Mouse (Mus musculus) limb, embryonic 11.5 days (tissue): ENCODE measurements around the gene Senp1. TPM values are rescaled to one million over a fixed set of nuclear protein-coding genes. Genes with fewer than 3 reads are reported as not detected.

ENCODE experiments used
- ATAC-seq: fragments of 200-750 bp; cut with Nextera tagmentation; 2 replicates; pipeline ENCODE4 v1.8.0; 2017; ENCODE audit warnings: low read depth; ENCODE audit not compliant: insufficient number of reproducible peaks, low FRiP score, low TSS enrichment
- DNase-seq: peaks from one replicate; pipeline ENCODE4 v3.0.0-alpha.2; 2015; ENCODE audit warnings: low spot score
- H3K27ac ChIP-seq: fragments of 300-500 bp; sonication (generic); replicated peaks from 2 replicates; pipeline ENCODE4 v1.5.1; 2014; ENCODE audit warnings: low read depth, mild to moderate bottlenecking, low read length
- H3K27me3 ChIP-seq: fragments of 300-500 bp; sonication (generic); 2 replicates; pipeline ENCODE4 v1.6.1; 2014; ENCODE audit warnings: mild to moderate bottlenecking, low read length, mixed read lengths; ENCODE audit not compliant: control insufficient read depth, insufficient read depth
- H3K36me3 ChIP-seq: fragments of 300-500 bp; sonication (generic); 2 replicates; pipeline ENCODE4 v1.6.1; 2014; ENCODE audit warnings: mild to moderate bottlenecking, low read length, moderate library complexity, mixed read lengths; ENCODE audit not compliant: control insufficient read depth, insufficient read depth
- H3K4me1 ChIP-seq: fragments of 300-500 bp; sonication (generic); 2 replicates; pipeline ENCODE4 v1.6.1; 2014; ENCODE audit warnings: low read length, mixed read lengths; ENCODE audit not compliant: control insufficient read depth, insufficient read depth
- H3K4me2 ChIP-seq: fragments of 300-500 bp; sonication (generic); 2 replicates; pipeline ENCODE4 v1.6.1; 2014; ENCODE audit warnings: low read depth, mild to moderate bottlenecking, moderate library complexity; ENCODE audit not compliant: severe bottlenecking
- H3K4me3 ChIP-seq: fragments of 300-500 bp; sonication (generic); 2 replicates; pipeline ENCODE4 v1.5.1; 2014; ENCODE audit warnings: low read depth, low read length
- H3K9ac ChIP-seq: fragments of 300-500 bp; sonication (generic); 2 replicates; pipeline ENCODE4 v1.6.1; 2014; ENCODE audit warnings: mild to moderate bottlenecking, low read length
- H3K9me3 ChIP-seq: fragments of 300-500 bp; sonication (generic); 2 replicates; pipeline ENCODE4 v1.6.1; 2016; ENCODE audit warnings: low read length; ENCODE audit not compliant: control insufficient read depth
- WGBS: fragments of 180-500 bp; shearing (Covaris S2); extraction: QIAGEN DNeasy Blood & Tissue Kit; methylation state at CpG from one replicate; pipeline ENCODE4 v1.1.7; 2014; 5-methylcytosine and 5-hydroxymethylcytosine counted together
- polyA plus RNA-seq: library from polyadenylated mRNA; unstranded; fragments of >200 nt; fragmentation: Nextera tagmentation; extraction: Ambion mirVana; gene quantifications from 2 replicates; pipeline ENCODE4 v1.2.1, GENCODE M21; 2014

Gene Senp1
- polyA plus RNA-seq, 1 experiment from 2014 or later, result 50.9 TPM

GRCm38 (mm10) chr15:98133471-98133870 is 39.9 kb upstream of the Senp1 start:
- Histone ChIP-seq H3K4me2 (no peak overlapping the region), H3K9me3 (no peaks in the 10 kb centered on the region), H3K9ac (no peak overlapping the region), H3K36me3 (peaks cover 9% of the 10 kb centered on the region; the same call in 1 of the 2 replicates), H3K4me1 (no peaks in the 10 kb centered on the region), H3K4me3 (no peak overlapping the region), H3K27me3 (no peaks in the 10 kb centered on the region), H3K27ac (no peak overlapping the region)
- WGBS, result 92% methylated on average over 3 of the region's 3 CpGs
- DNase-seq (no peak), ATAC-seq (no peak)

DNA sequence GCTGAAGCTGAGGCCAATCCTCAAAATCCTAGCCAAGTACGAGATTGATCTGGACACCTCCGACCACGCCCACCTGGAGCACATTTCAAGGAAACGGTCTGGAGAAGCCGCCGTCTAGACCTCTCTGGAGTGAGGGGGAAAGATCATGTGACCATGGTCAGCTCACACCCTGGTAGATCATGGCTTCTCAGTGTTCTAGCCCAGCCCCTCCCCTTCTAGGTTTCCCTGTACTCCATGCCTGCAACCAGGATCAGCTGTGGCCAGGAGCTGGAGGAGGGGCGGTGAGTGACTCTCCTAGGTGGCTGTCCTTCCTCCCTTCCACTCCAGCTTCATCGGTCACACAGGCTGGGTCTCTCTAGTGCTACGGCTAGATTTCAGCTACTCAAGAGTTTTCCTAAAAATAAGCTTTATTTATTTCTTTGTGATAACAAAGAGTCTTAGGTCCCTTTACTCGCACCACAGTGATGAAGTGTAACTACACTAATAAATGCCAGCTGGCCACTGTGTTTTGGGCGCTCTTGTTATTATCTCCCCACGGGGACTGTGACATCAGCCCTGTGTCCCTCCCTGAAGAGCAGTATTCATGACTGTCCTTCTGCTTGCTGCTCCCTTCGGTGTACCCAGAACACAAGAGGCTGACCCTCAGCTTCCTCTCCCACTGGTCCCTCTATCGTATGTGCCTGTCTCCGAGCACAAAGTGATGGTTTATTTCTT is 38.6 kb upstream of the Senp1 start:
- H3K4me3 ChIP-seq, result no peak overlapping the region
- no peaks in the 10 kb centered on the region for H3K27me3 ChIP-seq
- WGBS, result 90% methylated on average over 15 of the region's 15 CpGs
- DNase-seq (no peak), ATAC-seq (no peak)
- no peak overlapping the region for H3K4me2 ChIP-seq
- H3K9me3 ChIP-seq, result no peaks in the 10 kb centered on the region
- no peaks in the 10 kb centered on the region for H3K4me1 ChIP-seq
- peaks cover 9% of the 10 kb centered on the region; the same call in 1 of the 2 replicates for H3K36me3 ChIP-seq
- H3K9ac ChIP-seq, result no peak overlapping the region
- H3K27ac ChIP-seq, result no peak overlapping the region

GRCm38 (mm10) chr15:98131451-98131850 is 37.9 kb upstream of the Senp1 start:
- no peak for ATAC-seq

DNA sequence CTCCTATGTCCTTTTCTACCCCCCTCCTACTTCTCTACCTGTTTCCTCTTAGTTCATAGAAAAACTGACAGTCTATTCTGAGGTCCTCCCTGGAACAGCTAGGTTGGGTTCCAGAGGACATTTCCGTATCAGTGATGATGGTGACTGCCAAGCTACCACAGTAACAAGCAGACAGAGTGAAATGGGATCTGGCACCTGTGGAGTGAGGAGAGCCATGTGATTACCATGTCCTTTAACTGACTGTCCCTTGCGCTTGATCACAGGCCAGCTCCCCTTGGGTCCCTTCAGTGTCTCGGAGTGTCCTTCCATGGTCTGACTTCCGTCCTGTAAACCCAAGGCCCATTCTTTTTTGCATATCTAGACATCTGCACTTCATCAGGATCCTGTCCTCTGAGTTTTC is 37.5 kb upstream of the Senp1 start:
- no peak overlapping the region for H3K9ac ChIP-seq
- H3K4me2 ChIP-seq, result no peak overlapping the region
- H3K36me3 ChIP-seq, result peaks cover 13% of the 10 kb centered on the region
- H3K4me3 ChIP-seq, result no peak overlapping the region
- H3K4me1 ChIP-seq, result no peaks in the 10 kb centered on the region
- H3K27me3 ChIP-seq, result no peaks in the 10 kb centered on the region
- no peak overlapping the region for H3K27ac ChIP-seq
- H3K9me3 ChIP-seq, result no peaks in the 10 kb centered on the region
- DNase-seq, result no peak
- ATAC-seq, result no peak
- 92% methylated on average over 4 of the region's 4 CpGs for WGBS

More at GRCm38 (mm10) chr15:98131451-98131850, 37.9 kb upstream of the Senp1 start:
- no peaks in the 10 kb centered on the region for H3K9me3 ChIP-seq
- H3K27me3 ChIP-seq, result no peaks in the 10 kb centered on the region
- peaks cover 9% of the 10 kb centered on the region; the same call in 1 of the 2 replicates for H3K36me3 ChIP-seq
- H3K4me1 ChIP-seq, result no peaks in the 10 kb centered on the region
- WGBS, result 96% methylated on average over 7 of the region's 7 CpGs
- no peak for DNase-seq
- H3K27ac ChIP-seq, result no peak overlapping the region
- H3K4me2 ChIP-seq, result no peak overlapping the region
- no peak overlapping the region for H3K9ac ChIP-seq
- no peak overlapping the region for H3K4me3 ChIP-seq

DNA sequence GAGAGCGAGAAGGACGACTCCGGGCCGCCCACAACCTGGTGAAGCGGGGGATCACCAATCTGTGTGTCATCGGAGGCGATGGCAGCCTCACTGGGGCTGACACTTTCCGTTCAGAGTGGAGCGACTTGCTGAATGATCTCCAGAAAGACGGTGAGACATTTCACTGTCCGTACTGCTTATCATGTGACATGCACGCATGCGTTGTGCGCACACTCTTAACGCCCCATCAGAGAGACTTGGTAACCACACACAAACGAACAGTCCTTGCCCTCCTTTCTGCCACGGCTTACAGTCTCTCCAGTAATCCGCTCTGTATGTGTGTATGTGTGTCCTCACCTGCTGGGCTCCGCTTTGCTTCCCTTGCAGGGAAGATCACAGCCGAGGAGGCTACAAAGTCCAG is 27.3 kb upstream of the Senp1 start:
- H3K36me3 ChIP-seq, result peaks cover 8% of the 10 kb centered on the region
- 92% methylated on average over 20 of the region's 20 CpGs for WGBS

DNA sequence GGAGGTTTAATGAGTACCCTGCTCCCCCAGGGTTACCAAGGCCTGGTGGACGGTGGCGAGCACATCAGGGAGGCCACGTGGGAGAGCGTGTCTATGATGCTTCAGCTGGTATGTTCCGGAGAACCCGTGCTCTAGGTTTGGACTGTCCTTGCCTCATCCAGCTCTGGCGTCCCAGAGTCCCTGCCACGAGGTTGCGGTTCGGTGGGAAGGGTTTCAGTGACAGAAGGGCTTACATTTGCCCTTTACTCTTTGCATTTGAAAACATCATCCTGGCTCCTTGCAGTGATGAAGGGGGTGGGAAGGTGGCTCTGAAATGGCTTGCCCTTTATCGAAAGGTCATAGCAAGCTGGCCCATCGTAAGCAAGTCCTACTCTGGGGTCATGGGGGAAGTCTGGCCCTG is 25.8 kb upstream of the Senp1 start:
- WGBS, result 89% methylated on average over 12 of the region's 12 CpGs
- Histone ChIP-seq H3K9me3 (no peaks in the 10 kb centered on the region), H3K36me3 (peaks cover 7% of the 10 kb centered on the region), H3K4me2 (no peak overlapping the region), H3K27me3 (no peaks in the 10 kb centered on the region), H3K27ac (no peak overlapping the region), H3K4me1 (no peaks in the 10 kb centered on the region), H3K4me3 (no peak overlapping the region), H3K9ac (no peak overlapping the region)
- ATAC-seq (no peak), DNase-seq (no peak)

More for the DNA sequence above, 27.3 kb upstream of the Senp1 start:
- DNase-seq, result no peak
- Histone ChIP-seq H3K27ac (no peak overlapping the region), H3K4me1 (no peaks in the 10 kb centered on the region), H3K9ac (no peak overlapping the region), H3K27me3 (no peaks in the 10 kb centered on the region), H3K4me3 (no peak overlapping the region), H3K9me3 (no peaks in the 10 kb centered on the region), H3K4me2 (no peak overlapping the region)
- no peak for ATAC-seq

GRCm38 (mm10) chr15:98116287-98116686 is 22.7 kb upstream of the Senp1 start:
- no peak overlapping the region for H3K4me3 ChIP-seq
- H3K36me3 ChIP-seq, result peaks cover 4% of the 10 kb centered on the region; the same call in 1 of the 2 replicates
- H3K27me3 ChIP-seq, result no peaks in the 10 kb centered on the region
- no peaks in the 10 kb centered on the region for H3K4me1 ChIP-seq
- 90% methylated on average over 5 of the region's 5 CpGs for WGBS
- H3K4me2 ChIP-seq, result no peak overlapping the region
- ATAC-seq (no peak), DNase-seq (no peak)
- no peak overlapping the region for H3K27ac ChIP-seq
- H3K9me3 ChIP-seq, result no peaks in the 10 kb centered on the region
- no peak overlapping the region for H3K9ac ChIP-seq

DNA sequence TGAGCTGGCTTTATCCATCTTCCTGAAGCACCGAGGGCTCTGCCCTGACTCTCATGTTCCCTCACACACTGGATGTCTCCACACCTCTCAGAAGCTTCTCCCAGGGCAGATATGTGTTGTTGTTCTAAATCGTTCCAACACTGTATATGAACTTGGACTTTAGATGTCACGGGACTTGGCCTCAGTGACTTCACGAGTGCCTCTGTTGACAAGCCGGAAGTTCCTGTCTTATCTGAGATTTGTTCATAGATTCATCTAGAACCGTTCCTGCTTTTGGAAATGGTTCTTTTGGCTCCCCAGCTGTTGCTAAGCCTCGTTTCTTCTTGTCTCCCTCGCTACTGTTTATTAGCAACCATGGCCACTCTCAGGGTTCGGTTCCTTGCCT is 22.2 kb upstream of the Senp1 start:
- no peak for ATAC-seq
- Histone ChIP-seq H3K4me2 (no peak overlapping the region), H3K36me3 (peaks cover 4% of the 10 kb centered on the region; the same call in 1 of the 2 replicates), H3K9ac (no peak overlapping the region), H3K9me3 (no peaks in the 10 kb centered on the region), H3K27me3 (no peaks in the 10 kb centered on the region), H3K27ac (no peak overlapping the region), H3K4me3 (no peak overlapping the region), H3K4me1 (no peaks in the 10 kb centered on the region)
- WGBS, result 92% methylated on average over 9 of the region's 9 CpGs
- no peak for DNase-seq
